Mouse (Mus musculus): ENCODE measurements at regions not wholly inside any gene's neighbourhood (a gene's known extent, or its start where the extent isn't known, plus 50 kb on each side); places are given as distances from the start of the nearest gene placed in this dataset.

GRCm38 (mm10) chr2:51448121-51448520, 179.2 kb upstream of the Tas2r134 start:
- no peak for DNase-seq (ENCODE audit: low read depth)

- DNase-seq (ENCODE audit: low read depth), result no peak
These were observed 179.7 kb upstream of the Tas2r134 start for GRCm38 (mm10) chr2:51447616-51448015.

GRCm38 (mm10) chr2:51444386-51445080, 182.8 kb upstream of the Tas2r134 start:
- no peak for DNase-seq (ENCODE audit: low read depth)

- DNase-seq (ENCODE audit: low read depth), result no peak
These were observed 183.4 kb upstream of the Tas2r134 start for GRCm38 (mm10) chr2:51443946-51444345.

GRCm38 (mm10) chr2:51439047-51439446, 188.3 kb upstream of the Tas2r134 start:
- DNase-seq (ENCODE audit: low read depth), result no peak

GRCm38 (mm10) chr2:51436590-51436989, 190.7 kb upstream of the Tas2r134 start:
- DNase-seq (ENCODE audit: low read depth), result peak; percentile 50

- DNase-seq (ENCODE audit: low read depth), result no peak
These were observed 195.7 kb upstream of the Tas2r134 start for GRCm38 (mm10) chr2:51431564-51431963.

- no peak for DNase-seq (ENCODE audit: low read depth)
These were observed 197.6 kb upstream of the Tas2r134 start for GRCm38 (mm10) chr2:51429716-51430115.

- DNase-seq (ENCODE audit: low read depth), result no peak
These were observed 204.9 kb upstream of the Tas2r134 start for GRCm38 (mm10) chr2:51422442-51422841.

GRCm38 (mm10) chr2:51417908-51418690, 209.2 kb upstream of the Tas2r134 start:
- no peak for DNase-seq (ENCODE audit: low read depth)

GRCm38 (mm10) chr2:51388390-51388789, 238.9 kb upstream of the Tas2r134 start:
- no peak for DNase-seq (ENCODE audit: low read depth)

GRCm38 (mm10) chr2:51387136-51387535, 238.2 kb upstream of the Rnd3 start:
- DNase-seq (ENCODE audit: low read depth), result no peak

GRCm38 (mm10) chr2:51376597-51376996, 227.7 kb upstream of the Rnd3 start:
- DNase-seq (ENCODE audit: low read depth), result no peak

- no peak for DNase-seq (ENCODE audit: low read depth)
These were observed 225.7 kb upstream of the Rnd3 start for GRCm38 (mm10) chr2:51374636-51375035.

GRCm38 (mm10) chr2:51372771-51373170, 223.9 kb upstream of the Rnd3 start:
- no peak for DNase-seq (ENCODE audit: low read depth)

- no peak for DNase-seq (ENCODE audit: low read depth)
These were observed 214.1 kb upstream of the Rnd3 start for GRCm38 (mm10) chr2:51362825-51363616.

GRCm38 (mm10) chr2:51355281-51355680, 206.4 kb upstream of the Rnd3 start:
- no peak for DNase-seq (ENCODE audit: low read depth)

- DNase-seq (ENCODE audit: low read depth), result no peak
These were observed 205.9 kb upstream of the Rnd3 start for GRCm38 (mm10) chr2:51354800-51355199.

- DNase-seq (ENCODE audit: low read depth), result no peak
These were observed 200.7 kb upstream of the Rnd3 start for GRCm38 (mm10) chr2:51349614-51350013.

- no peak for DNase-seq (ENCODE audit: low read depth)
These were observed 199.9 kb upstream of the Rnd3 start for GRCm38 (mm10) chr2:51348774-51349173.

- no peak for DNase-seq (ENCODE audit: low read depth)
These were observed 198.2 kb upstream of the Rnd3 start for GRCm38 (mm10) chr2:51347086-51347485.

GRCm38 (mm10) chr2:51342421-51342820, 193.5 kb upstream of the Rnd3 start:
- no peak for DNase-seq (ENCODE audit: low read depth)

- no peak for DNase-seq (ENCODE audit: low read depth)
These were observed 185.5 kb upstream of the Rnd3 start for GRCm38 (mm10) chr2:51334437-51334836.
